Mouse (Mus musculus) embryonic facial prominence, embryonic 12.5 days (tissue): ENCODE results near the gene Tor1a. TPM values are rescaled to one million over a fixed set of nuclear protein-coding genes. Genes with fewer than 3 reads are reported as not detected.

Source experiments
- ATAC-seq: fragments of 200-750 bp; cut with Nextera tagmentation; 2 replicates; pipeline ENCODE4 v1.8.0; 2017; ENCODE audit not compliant: insufficient number of reproducible peaks, insufficient read depth, low FRiP score, low TSS enrichment
- H3K27ac ChIP-seq: fragments of 300-500 bp; sonication (generic); 2 replicates; pipeline ENCODE4 v1.5.1; 2016; ENCODE audit warnings: mild to moderate bottlenecking
- H3K27me3 ChIP-seq: fragments of 300-500 bp; sonication (generic); 2 replicates; pipeline ENCODE4 v1.6.1; 2016; ENCODE audit warnings: mild to moderate bottlenecking, moderate library complexity
- H3K36me3 ChIP-seq: fragments of 300-500 bp; sonication (generic); 2 replicates; pipeline ENCODE4 v1.6.1; 2016; ENCODE audit warnings: mild to moderate bottlenecking
- H3K4me1 ChIP-seq: fragments of 300-500 bp; sonication (generic); 2 replicates; pipeline ENCODE4 v1.6.1; 2016
- H3K4me2 ChIP-seq: fragments of 300-500 bp; sonication (generic); replicated peaks from 2 replicates; pipeline ENCODE4 v1.6.1; 2016; ENCODE audit warnings: mild to moderate bottlenecking, moderate library complexity
- H3K4me3 ChIP-seq: fragments of 300-500 bp; sonication (generic); 2 replicates; pipeline ENCODE4 v1.5.1; 2016; ENCODE audit warnings: mild to moderate bottlenecking
- H3K9ac ChIP-seq: fragments of 300-500 bp; sonication (generic); 2 replicates; pipeline ENCODE4 v1.6.1; 2016; ENCODE audit warnings: mild to moderate bottlenecking, moderate library complexity
- H3K9me3 ChIP-seq: fragments of 300-500 bp; sonication (generic); 2 replicates; pipeline ENCODE4 v1.6.1; 2016; ENCODE audit warnings: mild to moderate bottlenecking, moderate library complexity
- WGBS: fragments of 180-500 bp; shearing (Covaris S2); methylation state at CpG from one replicate; pipeline ENCODE4 v1.1.7; 2016; 5-methylcytosine and 5-hydroxymethylcytosine counted together
- polyA plus RNA-seq: library from polyadenylated mRNA; unstranded; fragments of >200 nt; fragmentation: Nextera tagmentation; extraction: Ambion mirVana; gene quantifications from 2 replicates; pipeline ENCODE4 v1.2.1, GENCODE M21; 2016

Tor1a gene
- polyA plus RNA-seq, 1 experiment from 2014 or later = 82.8 TPM

DNA sequence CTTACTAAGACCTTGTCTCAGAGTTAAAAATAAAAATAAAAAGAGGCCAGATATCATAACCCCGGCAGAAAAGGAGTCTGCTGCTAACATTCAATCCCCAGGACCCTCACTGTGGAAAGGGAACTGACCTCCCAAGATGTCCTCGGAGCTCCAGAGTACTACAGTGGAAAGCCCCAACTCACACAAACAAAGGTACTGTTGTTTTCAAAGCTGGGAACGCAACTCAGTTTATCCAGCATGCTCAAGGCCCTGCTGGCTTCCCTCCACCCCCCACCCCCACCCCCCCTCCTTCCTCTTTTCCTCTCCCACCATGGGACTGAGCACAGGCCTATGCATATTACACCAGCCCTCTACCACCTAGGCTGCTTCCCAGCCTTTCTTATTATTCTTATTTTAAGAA lies 52.9 kb downstream of the Tor1a start:
- Histone ChIP-seq H3K27me3 (no peaks in the 10 kb centered on the region), H3K36me3 (no peaks in the 10 kb centered on the region), H3K4me3 (no peak overlapping the region), H3K27ac (peak overlapping the region; percentile 41), H3K4me2 (no peak overlapping the region), H3K9me3 (no peaks in the 10 kb centered on the region), H3K9ac (no peak overlapping the region), H3K4me1 (peaks cover 22% of the 10 kb centered on the region)
- WGBS = 18% methylated on average over 3 of the region's 3 CpGs
- no peak for ATAC-seq

DNA sequence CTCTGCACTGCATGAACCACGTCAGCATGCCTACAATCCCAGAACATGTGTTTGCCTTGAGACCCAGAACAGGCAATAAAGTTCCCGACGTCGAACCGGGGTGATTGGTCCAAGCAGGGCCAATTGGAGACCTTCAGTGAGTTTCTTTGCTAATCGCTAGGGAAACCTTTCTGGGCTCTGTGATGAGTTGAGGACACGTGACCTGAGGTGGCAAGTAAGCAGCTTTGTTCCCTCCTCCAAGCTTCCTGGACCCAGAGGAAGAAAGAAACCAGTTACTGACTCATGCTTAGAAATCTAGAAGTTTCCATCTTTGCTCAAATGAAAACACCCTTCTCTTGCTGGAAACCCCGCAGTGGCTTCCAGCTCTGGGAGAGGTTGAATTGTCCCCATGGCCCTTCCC lies 54.7 kb downstream of the Tor1a start:
- Histone ChIP-seq H3K9me3 (no peaks in the 10 kb centered on the region), H3K4me3 (no peak overlapping the region), H3K9ac (no peak overlapping the region), H3K27me3 (no peaks in the 10 kb centered on the region), H3K4me2 (no peak overlapping the region), H3K27ac (no peak overlapping the region), H3K36me3 (no peaks in the 10 kb centered on the region), H3K4me1 (peaks cover 11% of the 10 kb centered on the region; the same call in 1 of the 2 replicates)
- WGBS = 88% methylated on average over 8 of the region's 8 CpGs
- ATAC-seq = no peak

DNA sequence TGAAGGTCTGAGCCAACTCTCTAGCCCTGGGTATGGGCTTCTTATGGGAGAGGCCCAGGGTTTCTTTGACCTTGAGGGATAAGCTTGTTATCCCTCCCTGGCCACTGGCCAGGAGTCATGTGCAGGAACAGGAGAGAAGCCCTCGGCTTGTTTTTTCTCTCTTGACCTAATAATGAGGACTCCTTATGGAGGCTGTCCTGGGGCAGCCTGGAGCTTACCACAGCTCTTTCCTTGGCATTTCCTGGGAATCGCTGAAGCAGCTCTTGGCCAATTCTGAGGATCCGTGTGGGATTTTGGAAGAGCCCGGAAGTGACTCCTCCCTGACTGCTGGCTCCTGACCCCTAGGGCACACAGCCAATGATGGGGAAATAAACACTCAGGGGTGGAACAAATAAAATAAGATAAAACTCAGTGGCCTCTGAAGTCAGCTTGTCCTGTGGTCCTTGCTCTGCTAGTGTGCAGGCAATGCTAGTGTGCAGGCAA lies 55.4 kb downstream of the Tor1a start:
- WGBS = 38% methylated on average over 4 of the region's 4 CpGs
- no peak overlapping the region for H3K4me2 ChIP-seq
- no peak for ATAC-seq
- no peak overlapping the region for H3K9ac ChIP-seq
- H3K9me3 ChIP-seq = no peaks in the 10 kb centered on the region
- H3K27me3 ChIP-seq = no peaks in the 10 kb centered on the region
- no peaks in the 10 kb centered on the region for H3K36me3 ChIP-seq
- peak overlapping the region; percentile 12; the same call in 1 of the 2 replicates for H3K27ac ChIP-seq
- peaks cover 11% of the 10 kb centered on the region; the same call in 1 of the 2 replicates for H3K4me1 ChIP-seq
- no peak overlapping the region for H3K4me3 ChIP-seq

Other genes with a start within 250 kb of the Tor1a start
- gene 1700001O22Rik, start 164.3 kb downstream of the Tor1a start, polyA plus RNA-seq = 3.8 and 4.0 TPM in 2 replicates
- gene Ntmt1, start 160.1 kb downstream of the Tor1a start, polyA plus RNA-seq = 105 and 106 TPM in 2 replicates
- gene Asb6, start 137.6 kb downstream of the Tor1a start, polyA plus RNA-seq = 40.0 and 41.8 TPM in 2 replicates
- 106 and 121 TPM in 2 replicates for gene Prrx2, start 133.0 kb downstream of the Tor1a start, polyA plus RNA-seq
- gene Ptges, start 38.1 kb downstream of the Tor1a start, polyA plus RNA-seq = 11.6 and 12.0 TPM in 2 replicates
- 31.5 and 31.9 TPM in 2 replicates for gene Tor1b, start 15.0 kb downstream of the Tor1a start, polyA plus RNA-seq
- 62.0 and 62.1 TPM in 2 replicates for gene BC005624, start 14.3 kb upstream of the Tor1a start, polyA plus RNA-seq
- 24.5 and 25.3 TPM in 2 replicates for gene Usp20, start 14.3 kb upstream of the Tor1a start, polyA plus RNA-seq
- 24.0 and 26.3 TPM in 2 replicates for gene Fnbp1, start 174.1 kb upstream of the Tor1a start, polyA plus RNA-seq
- 37.5 and 41.1 TPM in 2 replicates for gene Gpr107, start 184.4 kb upstream of the Tor1a start, polyA plus RNA-seq